Comparison of ENCODE assay signal across 8 mouse cellular contexts in the genomic region with DNA sequence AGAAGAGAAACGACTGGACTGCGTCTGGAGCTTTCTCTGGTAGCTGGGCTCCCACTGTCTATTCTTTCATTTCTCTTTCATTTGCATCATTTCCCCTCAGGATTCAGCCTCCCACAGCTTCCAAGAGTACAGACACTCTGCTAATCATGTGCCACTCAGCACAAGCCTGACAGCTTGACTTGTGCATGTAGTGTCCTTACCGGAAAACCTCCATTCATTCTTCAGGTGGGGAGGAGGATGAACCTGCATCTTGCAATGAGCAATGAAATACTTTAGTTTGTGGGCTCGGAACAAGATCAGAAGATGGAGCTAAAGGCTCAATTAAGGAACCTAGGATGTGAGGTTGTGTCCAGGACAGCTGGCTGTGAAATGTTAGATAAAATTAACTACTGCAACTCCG.
DNase-seq lines count a peak whose midpoint lies in the region; ATAC-seq and TF ChIP-seq lines count a peak whose summit lies in the region.

No protein-coding gene starts in this region.

- peaks cover 3% of the 10 kb centered on the region; the same call in 1 of the 2 replicates for H3K4me1 ChIP-seq in lung, adult 2 months (ENCODE audit: control insufficient read depth, insufficient read depth, low read length)
- peaks cover 12% of the 10 kb centered on the region for H3K4me1 ChIP-seq in forebrain, embryonic 14.5 days (ENCODE audit: control insufficient read depth, insufficient read depth, low read length)
- H3K4me1 ChIP-seq in limb, embryonic 12.5 days (replicated peaks) = peaks cover 15% of the 10 kb centered on the region
- H3K4me1 ChIP-seq in olfactory bulb, adult 2 months (ENCODE audit: control insufficient read depth, insufficient read depth, low read length) = peaks cover 8% of the 10 kb centered on the region

- peak; percentile 33; the same call in 1 of the 2 replicates for ATAC-seq in forebrain, embryonic 14.5 days
- ATAC-seq in limb, embryonic 12.5 days (ENCODE audit: insufficient number of reproducible peaks, insufficient read depth, low FRiP score, low TSS enrichment, low read depth) = no peak

- no peaks in the 10 kb centered on the region for H3K27me3 ChIP-seq in forebrain, embryonic 14.5 days (replicated peaks; ENCODE audit: control insufficient read depth, insufficient read depth, low read length)
- H3K27me3 ChIP-seq in limb, embryonic 12.5 days = peaks cover 21% of the 10 kb centered on the region

- no peaks in the 10 kb centered on the region for H3K36me3 ChIP-seq in forebrain, embryonic 14.5 days (ENCODE audit: control insufficient read depth, insufficient read depth, low read length)
- no peaks in the 10 kb centered on the region for H3K36me3 ChIP-seq in limb, embryonic 12.5 days

- H3K4me2 ChIP-seq in forebrain, embryonic 14.5 days (ENCODE audit: low read length) = peak overlapping the region; percentile 98
- H3K4me2 ChIP-seq in limb, embryonic 12.5 days = peak overlapping the region; percentile 95

- WGBS in lung, adult 2 months = 9% methylated on average over 5 of the region's 5 CpGs
- WGBS in forebrain, embryonic 14.5 days = 3% methylated on average over 5 of the region's 5 CpGs
- 6% methylated on average over 5 of the region's 5 CpGs for WGBS in limb, embryonic 12.5 days
- WGBS in olfactory bulb, adult 2 months = 8% methylated on average over 5 of the region's 5 CpGs

- no peak for TF ChIP-seq CTCF in lung, adult 2 months (IDR thresholded peaks at IDR 0.05; ENCODE audit: insufficient read depth, low read length)
- TF ChIP-seq CTCF in olfactory bulb, adult 2 months (IDR thresholded peaks at IDR 0.05; ENCODE audit: insufficient read depth, low read depth, low read length) = no peak

- H3K9me3 ChIP-seq in forebrain, embryonic 14.5 days (replicated peaks; ENCODE audit: control insufficient read depth, low read length) = no peaks in the 10 kb centered on the region
- no peaks in the 10 kb centered on the region for H3K9me3 ChIP-seq in limb, embryonic 12.5 days

- H3K9ac ChIP-seq in forebrain, embryonic 14.5 days (ENCODE audit: low read length) = peak overlapping the region; percentile 62
- peak overlapping the region; percentile 63; the same call in 1 of the 2 replicates for H3K9ac ChIP-seq in limb, embryonic 12.5 days (replicated peaks)

- no peak for TF ChIP-seq POLR2A in lung, adult 2 months (IDR thresholded peaks at IDR 0.05; ENCODE audit: borderline replicate concordance, extremely low read depth, low read depth, low read length)
- TF ChIP-seq POLR2A in olfactory bulb, adult 2 months (IDR thresholded peaks at IDR 0.05; ENCODE audit: insufficient read depth, low read depth, low read length) = no peak

- no peak for DNase-seq in lung, adult 2 months
- no peak for DNase-seq in lung, postnatal 36 days
- peak; percentile 41 to 51 for DNase-seq in cerebellum, adult 18-20 months
- DNase-seq in forebrain, embryonic 14.5 days (ENCODE audit: low spot score) = peak; percentile 42
- DNase-seq in gastrocnemius, postnatal 4 days (ENCODE audit: low spot score in 2 of 2) = no peak
- DNase-seq in adrenal gland, postnatal 36 days = no peak

- no peak overlapping the region for H3K27ac ChIP-seq in forebrain, embryonic 14.5 days (ENCODE audit: low read depth, low read length)
- no peak overlapping the region for H3K27ac ChIP-seq in limb, embryonic 12.5 days
- H3K27ac ChIP-seq in olfactory bulb, adult 2 months (ENCODE audit: insufficient read depth, low read depth, low read length) = peak overlapping the region; percentile 74

- H3K4me3 ChIP-seq in lung, adult 2 months (replicated peaks; ENCODE audit: extremely low read depth, low read depth, low read length) = peak overlapping the region; percentile 29
- H3K4me3 ChIP-seq in forebrain, embryonic 14.5 days (ENCODE audit: low read depth, low read length) = peak overlapping the region; percentile 51
- peak overlapping the region; percentile 58 for H3K4me3 ChIP-seq in limb, embryonic 12.5 days (replicated peaks)
- peak overlapping the region; percentile 60 for H3K4me3 ChIP-seq in olfactory bulb, adult 2 months (ENCODE audit: insufficient read depth, low read depth, low read length)

Comparison
In these comparisons a context has a peak if more than half of its experiments do, and no peak if none do; other contexts are left out.
1. DNase-seq: peak in cerebellum, adult 18-20 months (2 of 2) and forebrain, embryonic 14.5 days (single experiment); none in lung, adult 2 months (single experiment), lung, postnatal 36 days (single experiment), gastrocnemius, postnatal 4 days (0 of 2) and adrenal gland, postnatal 36 days (0 of 2).
2. Peak in every context shown above with its lines, with median percentiles within 50 percentile points of each other: H3K4me3 ChIP-seq.